Mouse (Mus musculus) spleen, adult 2 months (tissue): ENCODE data around the gene Cpeb2.

Experiments used
- CTCF ChIP-seq: fragments of 200-500 bp; IDR thresholded peaks from 2 replicates; pipeline ENCODE4 v1.5.1; 2011; ENCODE audit warnings: mild to moderate bottlenecking, inconsistent platforms; ENCODE audit not compliant: insufficient read depth, insufficient read length, insufficient replicate concordance; ENCODE audit errors: extremely low read depth
- POLR2A ChIP-seq: fragments of 200-500 bp; IDR thresholded peaks from 2 replicates; pipeline ENCODE4 v1.6.1; 2011; ENCODE audit warnings: low read depth, low read length, inconsistent platforms

DNA sequence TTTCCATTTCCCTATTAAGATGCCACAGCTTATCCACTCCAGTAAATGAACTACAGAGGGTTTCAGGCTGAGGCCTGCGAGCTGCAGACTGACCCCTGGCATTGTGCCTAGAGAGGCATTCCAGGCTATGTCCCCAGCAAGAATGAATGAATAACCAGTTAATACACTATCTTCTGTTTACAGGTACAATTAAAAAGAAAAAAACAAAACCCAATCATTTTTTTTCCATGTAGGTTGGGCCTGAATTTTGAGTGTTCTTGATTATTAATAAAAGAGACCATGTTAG is 14.2 kb upstream of the Cpeb2 start:
- no peak for TF ChIP-seq POLR2A
- no peak for TF ChIP-seq CTCF
